Mouse (Mus musculus): ENCODE measurements around the gene Olfr640.

The Olfr640 gene

DNA sequence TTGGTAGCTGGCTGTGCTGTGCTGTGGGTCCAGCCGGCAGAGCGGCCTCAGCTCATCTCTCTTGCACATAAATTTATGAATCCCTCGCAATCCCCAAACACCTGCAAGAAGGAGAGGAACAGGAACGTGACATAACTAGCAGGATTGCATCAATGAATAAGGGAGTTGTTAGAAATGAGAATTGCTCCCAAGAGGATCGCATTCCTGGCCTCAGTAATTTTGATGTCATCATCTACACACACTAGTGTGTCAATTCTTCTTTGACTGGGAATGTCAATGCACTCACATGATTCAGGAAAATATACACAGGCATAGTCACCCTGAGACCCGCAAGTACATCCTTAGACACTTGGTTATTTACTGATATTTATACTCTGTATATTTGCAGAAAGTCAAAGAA is at the start of gene Olfr640:
TSS of gene Olfr640 (minus strand) at position 101 of the 400 bp plus-strand sequence.
- DNase-seq: no peak

DNA sequence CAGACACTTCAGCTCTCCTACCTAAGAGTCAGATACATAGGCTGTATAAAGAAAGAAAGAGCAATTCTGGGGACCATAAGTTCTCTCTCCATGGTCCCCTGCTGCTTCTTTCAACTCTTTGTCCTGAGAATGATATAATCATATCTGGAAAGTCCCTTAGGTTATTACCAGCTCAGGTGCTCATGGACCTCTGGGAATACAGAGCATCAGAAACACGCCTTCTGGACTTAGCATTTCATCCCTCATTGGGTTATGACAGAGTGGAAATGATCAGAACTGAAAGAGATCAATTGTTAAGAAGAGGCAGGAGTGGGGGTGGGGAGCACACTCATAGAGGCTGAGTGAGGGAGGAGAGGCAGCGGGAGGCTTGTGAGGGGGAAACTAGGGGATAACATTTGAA is 46.4 kb upstream of the Olfr640 start, which contains the start of gene Olfr644:
TSS of gene Olfr644 (minus strand) at position 101 of the 400 bp plus-strand sequence.
- DNase-seq: no peak

DNA sequence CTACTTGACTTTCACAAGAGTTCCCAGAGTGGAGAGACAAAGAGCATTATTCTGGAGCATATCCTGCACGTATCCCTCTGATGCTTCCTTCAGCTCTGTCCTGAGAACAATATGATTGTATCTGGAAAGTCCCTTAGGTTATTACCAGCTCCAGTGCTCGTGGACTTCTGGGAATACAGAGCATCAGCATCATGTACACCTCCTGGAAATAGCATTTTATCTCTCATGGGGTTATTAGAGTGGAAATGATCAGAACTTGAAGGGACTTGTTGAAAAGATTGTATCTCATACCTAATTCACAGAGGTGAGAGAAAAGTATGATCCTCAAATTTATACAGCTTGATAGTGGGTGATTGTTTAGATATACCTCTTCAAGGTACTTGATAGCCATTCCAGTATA is 36.0 kb upstream of the Olfr640 start, which contains the start of gene 4930516K23Rik:
TSS of gene 4930516K23Rik (minus strand) at position 101 of the 400 bp plus-strand sequence.
- no peak for DNase-seq

DNA sequence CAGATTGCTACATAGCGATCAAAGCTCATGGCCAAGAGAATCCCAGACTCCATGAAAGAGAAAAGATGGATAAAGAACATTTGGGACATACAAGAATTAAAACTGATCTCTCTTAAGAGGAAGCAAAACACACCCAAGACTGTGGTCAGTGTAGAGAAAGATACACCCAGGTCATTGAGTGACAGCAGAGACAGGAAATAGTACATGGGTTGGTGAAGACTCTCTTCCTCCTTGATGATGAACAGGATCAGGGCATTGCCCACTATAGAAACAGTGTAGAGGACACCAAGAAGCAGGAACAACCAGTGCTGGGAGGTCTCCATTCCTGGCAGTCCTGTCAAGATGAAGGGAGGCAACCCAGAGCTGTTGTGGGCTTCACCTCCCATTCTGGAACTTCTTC is 33.8 kb upstream of the Olfr640 start:
- DNase-seq: no peak

DNA sequence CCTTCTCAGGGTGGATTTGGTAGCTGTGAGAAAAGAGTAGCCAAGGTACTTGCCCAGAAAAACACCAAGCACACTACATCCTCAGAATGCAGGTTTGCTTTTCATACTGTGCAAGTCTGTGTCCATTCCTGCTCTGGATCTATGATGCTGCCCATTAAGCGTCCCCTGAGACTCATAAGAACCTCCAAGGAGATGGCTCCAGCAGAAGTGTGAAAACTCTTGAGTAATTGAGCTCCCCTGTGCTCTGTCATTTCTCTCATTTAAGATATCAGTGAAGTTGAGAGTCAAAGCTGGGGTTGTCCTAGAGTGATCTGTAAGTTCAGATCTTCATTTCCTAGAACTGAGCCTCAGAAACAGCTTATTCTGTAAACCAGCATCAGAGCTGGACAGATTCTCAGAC is 27.2 kb upstream of the Olfr640 start, which contains the start of gene Olfr642:
TSS of gene Olfr642 (minus strand) at position 101 of the 400 bp plus-strand sequence.
- no peak for DNase-seq

- DNase-seq: no peak
These were observed 25.4 kb upstream of the Olfr640 start for GRCm38 (mm10) chr7:104050745-104051144.

DNA sequence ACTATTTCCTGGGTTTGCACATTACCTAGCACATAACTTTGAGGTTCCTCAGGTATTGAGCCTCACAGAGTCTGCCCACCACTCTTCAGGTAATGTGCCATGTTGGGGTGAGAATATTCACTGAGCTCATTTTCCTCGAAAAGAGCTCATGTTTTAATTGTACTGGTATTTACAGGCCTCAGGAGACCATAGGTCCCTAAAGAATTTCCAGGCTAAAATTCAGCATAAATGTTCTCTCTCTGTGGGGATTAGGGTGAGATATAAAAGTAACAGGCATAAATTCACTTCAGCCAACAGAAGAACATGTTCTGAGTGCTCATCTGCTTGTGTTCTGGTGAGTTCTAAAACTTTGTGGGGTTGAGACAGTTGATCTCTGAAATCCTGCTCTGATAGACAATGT is 9.8 kb upstream of the Olfr640 start, which contains the start of gene Olfr641:
TSS of gene Olfr641 (plus strand) at position 301 of the 400 bp plus-strand sequence.
- no peak for DNase-seq

DNA sequence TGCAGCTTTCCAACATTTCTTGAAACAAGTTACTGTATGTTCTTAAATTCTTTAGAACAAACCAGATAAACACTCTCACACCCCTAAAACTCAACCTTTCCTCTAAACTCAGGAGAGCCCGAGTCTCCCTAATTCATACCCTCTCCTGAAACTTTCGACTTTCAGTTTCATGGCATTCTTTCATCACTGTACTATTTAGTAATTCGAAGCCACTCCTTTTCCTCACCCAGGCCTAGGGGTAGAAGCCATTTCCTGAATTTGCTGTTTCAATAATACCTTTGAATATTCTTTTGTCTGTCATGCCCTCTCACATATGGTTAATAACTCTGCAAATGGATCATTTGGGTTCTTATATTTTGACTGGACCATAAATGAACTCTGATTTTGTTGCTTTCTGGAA is 1.6 kb upstream of the Olfr640 start:
- DNase-seq: no peak

- no peak for DNase-seq
These were observed 3.7 kb downstream of the Olfr640 start for GRCm38 (mm10) chr7:104021651-104022050.

GRCm38 (mm10) chr7:104018953-104019352 is 6.4 kb downstream of the Olfr640 start:
- no peak for DNase-seq

DNA sequence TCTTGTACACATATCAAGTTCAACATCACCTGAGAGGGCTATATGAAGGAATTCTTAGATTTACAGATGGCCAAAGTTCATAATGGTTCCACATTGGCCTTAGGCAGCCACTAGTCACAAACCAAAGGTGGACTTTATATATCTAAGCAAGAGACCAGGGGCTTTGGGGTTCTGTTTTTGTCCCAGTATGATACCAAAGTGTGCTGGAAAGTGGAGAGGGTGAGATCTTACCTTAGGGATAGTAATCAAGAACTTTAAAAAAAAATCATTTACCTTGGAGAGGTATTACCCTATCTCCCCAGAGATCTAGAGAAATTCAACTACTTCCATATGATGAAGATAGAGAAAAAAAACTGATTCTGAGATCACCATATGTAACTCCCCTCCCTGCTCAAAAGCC is 8.2 kb downstream of the Olfr640 start, which contains the start of gene Olfr639:
TSS of gene Olfr639 (minus strand) at position 101 of the 400 bp plus-strand sequence.
- no peak for DNase-seq

DNA sequence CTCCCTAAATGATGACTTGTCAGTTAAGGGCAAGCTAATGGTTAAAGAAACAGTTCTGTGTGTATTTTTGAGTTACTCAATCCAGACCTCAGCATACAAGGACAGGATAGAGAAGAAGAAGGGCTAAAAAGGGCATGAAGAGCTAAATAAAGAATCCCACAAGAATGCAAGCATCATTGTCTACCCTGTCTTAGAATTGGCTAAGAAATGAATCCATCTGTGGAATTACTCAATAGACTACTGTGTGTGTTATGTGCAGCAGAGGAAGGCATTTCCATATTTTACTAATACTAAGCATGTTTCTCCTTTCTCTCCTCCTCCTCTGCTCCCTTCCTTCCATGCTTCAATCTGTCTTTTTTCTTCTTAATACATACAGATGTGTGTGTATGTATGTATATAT is 26.2 kb downstream of the Olfr640 start:
- no peak for DNase-seq

DNA sequence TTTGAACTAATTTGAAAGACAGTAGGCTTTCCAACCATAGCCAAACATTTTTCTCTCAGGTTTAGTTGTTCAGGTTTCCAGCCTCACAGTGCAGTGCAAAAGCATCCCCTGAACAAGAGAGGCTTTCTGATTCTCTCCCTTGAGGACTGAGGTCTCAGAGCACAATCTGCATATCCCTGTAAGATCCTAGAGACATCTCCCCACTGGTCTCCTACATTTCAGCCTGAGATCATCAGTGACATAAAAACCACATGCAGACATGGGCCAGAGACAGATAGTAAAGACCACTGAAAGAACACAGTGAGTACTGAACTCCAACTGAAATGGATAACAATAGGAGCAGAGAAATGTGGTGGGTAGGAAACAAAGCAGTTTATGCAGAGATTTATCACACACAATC is 26.9 kb downstream of the Olfr640 start, which contains the start of gene Olfr638:
TSS of gene Olfr638 (plus strand) at position 301 of the 400 bp plus-strand sequence.
- DNase-seq: no peak

DNA sequence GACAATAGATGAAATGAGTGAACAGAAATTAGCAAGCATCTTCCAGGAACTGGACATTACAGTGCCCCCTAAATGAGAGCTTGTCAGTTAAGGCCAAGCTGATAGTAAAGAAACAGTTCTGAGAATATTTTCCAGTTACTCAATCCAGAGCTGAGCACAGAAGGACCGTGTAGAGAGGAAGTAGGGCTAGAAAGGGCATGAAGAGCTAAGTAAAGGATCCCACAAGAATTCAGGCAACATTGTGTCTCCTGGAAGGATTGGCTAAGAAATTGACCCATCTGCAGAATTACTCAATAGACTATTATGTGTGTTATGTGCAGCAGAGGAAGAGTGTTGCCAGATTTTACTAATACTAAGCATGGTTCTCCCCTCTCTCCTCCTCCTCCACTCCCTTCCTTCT is 53.6 kb downstream of the Olfr640 start:
- no peak for DNase-seq

- DNase-seq: no peak
These were observed 54.5 kb downstream of the Olfr640 start, which contains the start of gene Olfr635 for GRCm38 (mm10) chr7:103970852-103971251. Olfr635 (plus strand) TSS chr7:103971152.

Data from kidney, adult 8-10 months (tissue).